Mouse (Mus musculus): Measurements from ENCODE around the gene Cep55. TPM values are rescaled to one million over a fixed set of nuclear protein-coding genes. Genes with fewer than 3 reads are reported as not detected.

The Cep55 gene
- polyA plus RNA-seq, 1 experiment from 2014 or later: 30.3 TPM

DNA sequence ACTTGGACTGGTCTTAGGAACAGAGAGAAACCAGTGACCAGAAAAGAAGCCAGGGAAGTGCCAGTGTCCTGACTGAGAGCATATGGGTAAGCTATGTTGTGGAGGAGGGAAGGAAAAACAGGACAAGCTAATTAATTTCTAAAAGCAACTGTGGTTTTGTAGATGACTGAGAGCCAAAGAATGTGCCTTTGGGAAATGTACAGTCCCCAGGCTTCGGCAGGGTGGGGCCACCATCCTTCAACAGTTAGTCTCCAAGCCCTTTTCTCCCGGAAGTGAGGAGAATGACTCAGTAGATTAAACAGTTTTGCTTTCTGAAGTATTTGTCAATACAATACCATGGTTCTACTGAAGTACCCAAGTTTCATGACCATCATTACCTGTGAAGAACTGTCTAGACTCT, 16.5 kb upstream of the Cep55 start:
- Histone ChIP-seq H3K27ac (ENCODE audit: low read length) (peak overlapping the region; percentile 40; the same call in 1 of the 2 replicates), H3K4me2 (replicated peaks; ENCODE audit: low read depth, low read length) (no peak overlapping the region), H3K4me1 (ENCODE audit: insufficient read depth, low read length) (peaks cover 18% of the 10 kb centered on the region), H3K9me3 (ENCODE audit: low read length) (no peaks in the 10 kb centered on the region), H3K27me3 (ENCODE audit: insufficient read depth, low read length) (no peaks in the 10 kb centered on the region), H3K36me3 (ENCODE audit: insufficient read depth, low read length) (no peaks in the 10 kb centered on the region), H3K9ac (replicated peaks; ENCODE audit: low read length) (no peak overlapping the region), H3K4me3 (ENCODE audit: low read length) (no peak overlapping the region)
- no peak for ATAC-seq (ENCODE audit: low FRiP score, low TSS enrichment)
- WGBS: 39% methylated on average over 2 of the region's 2 CpGs

DNA sequence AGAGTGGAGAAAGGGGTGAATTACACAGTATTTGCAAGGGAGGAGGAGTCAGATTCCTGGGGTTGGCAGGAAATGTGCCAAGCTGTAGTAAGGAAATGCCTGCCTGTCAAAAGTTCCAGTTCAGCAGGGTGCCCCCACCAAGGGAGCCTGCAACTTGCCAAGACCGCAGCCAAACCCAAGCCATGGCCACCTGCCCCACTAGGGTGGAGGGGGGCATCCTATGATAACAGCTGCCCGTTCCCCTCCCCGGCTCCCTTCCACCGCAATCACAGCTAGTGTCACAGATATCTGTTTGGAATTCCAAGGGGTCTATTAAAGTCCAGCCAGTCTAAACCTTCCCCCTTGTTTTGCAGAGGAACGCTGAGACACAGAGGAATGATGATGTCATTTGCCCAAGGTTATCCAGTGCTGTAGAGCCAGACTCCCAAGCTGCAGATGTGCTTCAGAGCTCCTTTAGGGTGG, 12.5 kb upstream of the Cep55 start:
- Histone ChIP-seq H3K27ac (ENCODE audit: low read length) (0 out of 2 replicates have a peak overlapping the region, but pooled peaks have one; percentile 77), H3K9me3 (ENCODE audit: low read length) (no peaks in the 10 kb centered on the region), H3K4me3 (ENCODE audit: low read length) (peak overlapping the region; percentile 53), H3K9ac (replicated peaks; ENCODE audit: low read length) (peak overlapping the region; percentile 67), H3K36me3 (ENCODE audit: insufficient read depth, low read length) (no peaks in the 10 kb centered on the region), H3K4me2 (replicated peaks; ENCODE audit: low read depth, low read length) (peak overlapping the region; percentile 75), H3K4me1 (ENCODE audit: insufficient read depth, low read length) (peaks cover 19% of the 10 kb centered on the region; the same call in 1 of the 2 replicates), H3K27me3 (ENCODE audit: insufficient read depth, low read length) (no peaks in the 10 kb centered on the region)
- peak; percentile 56 for ATAC-seq (ENCODE audit: low FRiP score, low TSS enrichment)
- WGBS: 9% methylated on average over 5 of the region's 5 CpGs

DNA sequence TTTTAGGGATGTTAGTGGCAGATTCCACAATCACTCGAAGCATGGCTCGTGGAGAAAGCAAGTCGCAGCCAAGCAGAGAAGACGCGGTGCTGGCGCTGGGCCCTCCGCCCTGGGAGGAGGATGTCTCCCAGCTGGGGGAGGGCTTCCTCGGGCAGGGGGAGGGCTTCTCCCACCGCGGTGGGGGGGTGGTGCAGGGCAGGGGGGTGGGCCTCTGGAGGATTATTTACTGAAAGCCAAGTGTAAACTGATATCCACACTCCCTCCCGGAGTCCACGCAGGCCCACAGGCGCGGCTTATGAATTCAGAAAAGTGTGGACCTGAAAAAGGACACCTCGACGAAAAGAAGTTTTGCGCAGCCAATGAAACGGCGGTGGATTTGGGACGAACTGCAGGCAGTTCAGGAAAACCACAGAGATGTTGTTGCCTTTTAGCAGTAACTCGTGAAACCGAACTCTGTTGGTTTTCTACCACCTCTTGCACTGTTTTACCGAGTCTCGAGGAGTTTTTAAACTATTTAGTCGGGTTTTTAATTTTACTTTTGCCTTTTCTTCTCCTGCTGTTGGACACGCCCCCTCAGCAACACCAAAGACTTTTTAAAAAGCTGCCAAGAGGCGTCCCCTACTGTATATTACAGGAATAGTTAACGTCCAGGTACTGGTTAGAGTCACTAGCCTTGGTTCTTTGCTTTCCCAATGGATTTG, 11.4 kb upstream of the Cep55 start, which contains the start of gene Myof:
Gene Myof (minus strand): TSS at position 297 of the 701 bp plus-strand sequence.
- peak within 1 kb of the TSS; percentile 67 for H3K9ac ChIP-seq (replicated peaks; ENCODE audit: low read length)
- H3K4me2 ChIP-seq (replicated peaks; ENCODE audit: low read depth, low read length): peak within 1 kb of the TSS; percentile 75
- no peaks in the 10 kb centered on the region for H3K36me3 ChIP-seq (ENCODE audit: insufficient read depth, low read length)
- under 1% methylated on average over 28 of the region's 28 CpGs for WGBS
- H3K27me3 ChIP-seq (ENCODE audit: insufficient read depth, low read length): no peaks in the 10 kb centered on the region
- peaks cover 12% of the 10 kb centered on the region; the same call in 1 of the 2 replicates for H3K4me1 ChIP-seq (ENCODE audit: insufficient read depth, low read length)
- H3K27ac ChIP-seq (ENCODE audit: low read length): peak within 1 kb of the TSS; percentile 77
- H3K9me3 ChIP-seq (ENCODE audit: low read length): no peaks in the 10 kb centered on the region
- peak; percentile 88 for ATAC-seq (ENCODE audit: low FRiP score, low TSS enrichment)
- peak within 1 kb of the TSS; percentile 53 for H3K4me3 ChIP-seq (ENCODE audit: low read length)

GRCm38 (mm10) chr19:38045198-38045597, 9.6 kb upstream of the Cep55 start:
- H3K4me3 ChIP-seq (ENCODE audit: low read length): no peak overlapping the region
- no peak overlapping the region for H3K27ac ChIP-seq (ENCODE audit: low read length)
- ATAC-seq (ENCODE audit: low FRiP score, low TSS enrichment): no peak
- H3K36me3 ChIP-seq (ENCODE audit: insufficient read depth, low read length): no peaks in the 10 kb centered on the region
- no peaks in the 10 kb centered on the region for H3K27me3 ChIP-seq (ENCODE audit: insufficient read depth, low read length)
- H3K9ac ChIP-seq (replicated peaks; ENCODE audit: low read length): no peak overlapping the region
- WGBS: 91% methylated on average over 3 of the region's 3 CpGs
- H3K4me1 ChIP-seq (ENCODE audit: insufficient read depth, low read length): peaks cover 12% of the 10 kb centered on the region; the same call in 1 of the 2 replicates
- no peak overlapping the region for H3K4me2 ChIP-seq (replicated peaks; ENCODE audit: low read depth, low read length)
- no peaks in the 10 kb centered on the region for H3K9me3 ChIP-seq (ENCODE audit: low read length)

- no peak for ATAC-seq (ENCODE audit: low FRiP score, low TSS enrichment)
- H3K27ac ChIP-seq (ENCODE audit: low read length): no peak overlapping the region
- H3K4me1 ChIP-seq (ENCODE audit: insufficient read depth, low read length): peaks cover 3% of the 10 kb centered on the region; the same call in 1 of the 2 replicates
- H3K4me2 ChIP-seq (replicated peaks; ENCODE audit: low read depth, low read length): no peak overlapping the region
- H3K27me3 ChIP-seq (ENCODE audit: insufficient read depth, low read length): no peaks in the 10 kb centered on the region
- no peaks in the 10 kb centered on the region for H3K9me3 ChIP-seq (ENCODE audit: low read length)
- no peaks in the 10 kb centered on the region for H3K36me3 ChIP-seq (ENCODE audit: insufficient read depth, low read length)
- no peak overlapping the region for H3K4me3 ChIP-seq (ENCODE audit: low read length)
- no peak overlapping the region for H3K9ac ChIP-seq (replicated peaks; ENCODE audit: low read length)
- whole genome bisulfite sequencing: 86% methylated on average over 1 of the region's 1 CpGs
Measured at GRCm38 (mm10) chr19:38049686-38050085, 5.1 kb upstream of the Cep55 start.

DNA sequence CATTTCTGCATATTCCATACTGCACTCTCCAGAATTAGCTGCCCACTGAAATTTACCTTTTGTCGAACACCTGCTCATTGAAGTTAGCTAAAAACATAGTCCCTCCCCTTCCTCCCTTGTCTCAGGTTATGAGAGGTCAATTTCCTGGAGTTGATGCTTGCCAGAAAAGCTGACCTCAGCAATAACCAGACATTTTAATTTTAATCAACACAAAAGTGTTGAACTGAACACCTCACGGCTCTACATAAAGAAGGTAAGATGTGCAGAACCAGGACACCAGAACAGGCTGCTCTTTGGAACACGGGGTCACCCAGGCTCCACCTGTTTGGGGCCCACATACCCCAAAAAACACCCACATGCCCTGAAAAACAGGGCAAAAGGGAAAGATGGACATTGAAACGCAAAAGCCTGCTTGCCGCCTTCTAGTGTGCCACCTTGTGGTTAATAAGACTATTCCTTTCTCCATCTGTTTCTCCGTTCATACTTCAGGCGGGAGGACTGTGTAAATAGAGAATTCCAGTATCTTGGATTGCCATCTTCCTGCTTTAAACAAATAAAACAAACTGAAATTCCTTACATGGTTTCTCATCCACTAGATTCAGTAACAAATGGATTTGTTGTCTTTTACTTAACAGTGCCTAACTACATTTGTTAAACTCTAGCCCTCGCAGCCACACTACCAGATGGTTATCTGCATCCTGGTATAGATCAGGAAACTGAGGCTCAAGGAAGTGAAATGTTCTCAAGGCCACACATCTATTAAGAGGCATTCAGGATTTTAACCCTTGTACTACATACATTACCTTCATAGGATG, 1.4 kb upstream of the Cep55 start:
- Histone ChIP-seq H3K4me2 (replicated peaks; ENCODE audit: low read depth, low read length) (peak overlapping the region; percentile 60), H3K27ac (ENCODE audit: low read length) (no peak overlapping the region), H3K27me3 (ENCODE audit: insufficient read depth, low read length) (no peaks in the 10 kb centered on the region), H3K4me1 (ENCODE audit: insufficient read depth, low read length) (peaks cover 14% of the 10 kb centered on the region; the same call in 1 of the 2 replicates), H3K36me3 (ENCODE audit: insufficient read depth, low read length) (peaks cover 6% of the 10 kb centered on the region; the same call in 1 of the 2 replicates), H3K9me3 (ENCODE audit: low read length) (no peaks in the 10 kb centered on the region), H3K9ac (replicated peaks; ENCODE audit: low read length) (peak overlapping the region; percentile 57), H3K4me3 (ENCODE audit: low read length) (peak overlapping the region; percentile 85)
- WGBS: 30% methylated on average over 8 of the region's 8 CpGs
- no peak for ATAC-seq (ENCODE audit: low FRiP score, low TSS enrichment)

DNA sequence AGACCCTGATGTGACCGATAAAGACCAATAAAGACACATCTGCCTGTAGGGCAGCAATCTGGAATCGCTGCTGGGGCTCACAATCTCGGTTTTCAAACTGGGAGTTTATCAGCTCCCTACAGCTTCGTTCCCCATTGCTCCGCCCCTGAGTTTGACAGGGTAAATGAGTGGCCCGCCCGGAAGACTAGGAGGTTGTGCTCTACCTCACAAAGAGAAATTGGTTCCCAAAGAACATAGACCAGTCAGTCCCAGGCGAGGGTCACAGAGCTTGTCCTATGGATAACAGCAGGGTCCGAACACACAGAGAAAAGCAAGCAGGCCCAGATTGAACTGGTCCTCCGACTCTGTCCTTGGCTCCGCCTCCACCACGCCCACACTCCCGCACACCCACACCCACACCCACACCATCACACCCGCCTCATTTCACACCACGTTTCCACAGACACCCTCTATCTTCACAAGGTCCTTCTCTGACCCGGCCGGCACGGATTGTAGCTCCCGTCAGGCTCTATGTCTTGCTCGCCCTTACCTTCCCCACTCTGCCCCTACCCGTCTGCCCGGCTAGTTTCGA, 577 bp upstream of the Cep55 start:
- WGBS: 0% methylated on average over 22 of the region's 23 CpGs
- Histone ChIP-seq H3K4me1 (ENCODE audit: insufficient read depth, low read length) (peaks cover 14% of the 10 kb centered on the region; the same call in 1 of the 2 replicates), H3K4me3 (ENCODE audit: low read length) (peak overlapping the region; percentile 85), H3K27ac (ENCODE audit: low read length) (no peak overlapping the region; the same call in 1 of the 2 replicates), H3K9me3 (ENCODE audit: low read length) (no peaks in the 10 kb centered on the region), H3K27me3 (ENCODE audit: insufficient read depth, low read length) (no peaks in the 10 kb centered on the region), H3K4me2 (replicated peaks; ENCODE audit: low read depth, low read length) (peak overlapping the region; percentile 60), H3K9ac (replicated peaks; ENCODE audit: low read length) (peak overlapping the region; percentile 57), H3K36me3 (ENCODE audit: insufficient read depth, low read length) (peaks cover 6% of the 10 kb centered on the region; the same call in 1 of the 2 replicates)
- ATAC-seq (ENCODE audit: low FRiP score, low TSS enrichment): peak; percentile 92

- Histone ChIP-seq H3K4me1 (ENCODE audit: insufficient read depth, low read length) (peaks cover 14% of the 10 kb centered on the region; the same call in 1 of the 2 replicates), H3K27ac (ENCODE audit: low read length) (no peak overlapping the region), H3K9me3 (ENCODE audit: low read length) (no peaks in the 10 kb centered on the region), H3K4me2 (replicated peaks; ENCODE audit: low read depth, low read length) (peak overlapping the region; percentile 60), H3K27me3 (ENCODE audit: insufficient read depth, low read length) (no peaks in the 10 kb centered on the region), H3K9ac (replicated peaks; ENCODE audit: low read length) (peak overlapping the region; percentile 80), H3K4me3 (ENCODE audit: low read length) (peak overlapping the region; percentile 85), H3K36me3 (ENCODE audit: insufficient read depth, low read length) (peaks cover 13% of the 10 kb centered on the region)
- WGBS: 11% methylated on average over 6 of the region's 6 CpGs
- ATAC-seq (ENCODE audit: low FRiP score, low TSS enrichment): no peak
Measured at GRCm38 (mm10) chr19:38055798-38056197, 987 bp downstream of the Cep55 start.

DNA sequence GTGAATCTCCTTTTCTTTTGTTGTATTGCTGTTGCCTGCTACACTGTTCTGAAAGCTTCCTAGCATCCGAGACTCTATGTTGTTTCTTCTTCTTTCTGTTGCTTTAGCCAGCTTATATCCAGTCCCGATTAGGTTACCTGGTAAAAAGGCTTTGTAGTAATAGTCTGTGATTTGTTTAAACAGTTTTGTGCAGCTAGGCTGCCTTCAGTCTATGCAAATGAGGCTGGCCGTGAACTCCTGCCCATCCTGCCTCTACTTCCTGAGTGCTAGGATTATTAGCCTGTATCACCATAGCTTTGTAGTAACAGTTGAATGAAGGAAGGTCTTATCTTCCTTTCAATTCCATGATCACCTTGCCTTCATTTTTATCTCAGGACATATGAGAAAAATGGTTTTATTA, 1.5 kb downstream of the Cep55 start:
- H3K27ac ChIP-seq (ENCODE audit: low read length): no peak overlapping the region
- no peak for ATAC-seq (ENCODE audit: low FRiP score, low TSS enrichment)
- WGBS: 42% methylated on average over 3 of the region's 3 CpGs
- peak overlapping the region; percentile 60 for H3K4me2 ChIP-seq (replicated peaks; ENCODE audit: low read depth, low read length)
- no peak overlapping the region for H3K9ac ChIP-seq (replicated peaks; ENCODE audit: low read length)
- peaks cover 14% of the 10 kb centered on the region; the same call in 1 of the 2 replicates for H3K4me1 ChIP-seq (ENCODE audit: insufficient read depth, low read length)
- peaks cover 18% of the 10 kb centered on the region for H3K36me3 ChIP-seq (ENCODE audit: insufficient read depth, low read length)
- no peaks in the 10 kb centered on the region for H3K27me3 ChIP-seq (ENCODE audit: insufficient read depth, low read length)
- H3K9me3 ChIP-seq (ENCODE audit: low read length): no peaks in the 10 kb centered on the region
- peak overlapping the region; percentile 85 for H3K4me3 ChIP-seq (ENCODE audit: low read length)

All from kidney, embryonic 16.5 days (tissue).